Comparison of ENCODE assay signal across 8 mouse cellular contexts in genomic region chr6:100288016-100288729, GRCm38 (mm10). TPM values are rescaled to one million over a fixed set of nuclear protein-coding genes. Genes with fewer than 3 reads are reported as not detected.
DNase-seq lines count a peak whose midpoint lies in the region; TF ChIP-seq lines count a peak whose summit lies in the region.

No protein-coding gene starts in this region.

- H3K27me3 ChIP-seq in hindbrain, embryonic 10.5 days (ENCODE audit: insufficient read depth, poor library complexity, severe bottlenecking) = peaks cover 44% of the 10 kb centered on the region
- no peaks in the 10 kb centered on the region for H3K27me3 ChIP-seq in liver, adult 2 months (ENCODE audit: control insufficient read depth, insufficient read depth, low read length)

- H3K36me3 ChIP-seq in hindbrain, embryonic 10.5 days = 0 out of 2 replicates have a peak, but pooled peaks cover 4% of the 10 kb centered on the region
- no peaks in the 10 kb centered on the region for H3K36me3 ChIP-seq in liver, adult 2 months (ENCODE audit: control insufficient read depth, insufficient read depth, low read length)

- H3K27ac ChIP-seq in bone marrow macrophage, adult 2 months (ENCODE audit: insufficient read depth, low read depth, low read length) = no peak overlapping the region
- no peak overlapping the region for H3K27ac ChIP-seq in embryonic fibroblast, embryonic 13.5 days (ENCODE audit: insufficient read depth, low read length)
- H3K27ac ChIP-seq in hindbrain, embryonic 10.5 days = peak overlapping the region; percentile 98
- H3K27ac ChIP-seq in liver, adult 2 months (replicated peaks; ENCODE audit: insufficient read depth, low read depth, low read length) = no peak overlapping the region; the same call in 1 of the 2 replicates

- no peak for TF ChIP-seq CTCF in bone marrow macrophage, adult 2 months (IDR thresholded peaks at IDR 0.05; ENCODE audit: low read depth, low read length)
- TF ChIP-seq CTCF in embryonic fibroblast, embryonic 13.5 days (IDR thresholded peaks at IDR 0.05; ENCODE audit: borderline replicate concordance, insufficient read depth, low read length) = no peak
- TF ChIP-seq CTCF in liver, adult 2 months (IDR thresholded peaks at IDR 0.05; ENCODE audit: low read depth, low read length) = no peak

- peak overlapping the region; percentile 82 for H3K9ac ChIP-seq in liver, adult 2 months (ENCODE audit: low read depth, low read length)

- no peaks in the 10 kb centered on the region for H3K9me3 ChIP-seq in hindbrain, embryonic 10.5 days

- peak; percentile 48 to 52 for DNase-seq in right cerebral cortex, postnatal 10 days (ENCODE audit: low spot score in 2 of 2)
- DNase-seq in right cerebral cortex, adult 18-20 months = no peak
- DNase-seq in hindbrain, embryonic 10.5 days (ENCODE audit: low spot score) = no peak
- no peak for DNase-seq in liver, adult 2 months (ENCODE audit: extremely low read depth, low read depth, low spot score)
- peak; percentile 43 for DNase-seq in naive thymus-derived CD4-positive, alpha-beta T cell, adult 2 months (ENCODE audit: low read depth)
- peak; percentile 85 for DNase-seq in yolk sac, embryonic 10.5 days (ENCODE audit: low spot score)

- H3K4me1 ChIP-seq in bone marrow macrophage, adult 2 months (ENCODE audit: control insufficient read depth, insufficient read depth, low read length) = peaks cover 13% of the 10 kb centered on the region
- no peaks in the 10 kb centered on the region for H3K4me1 ChIP-seq in embryonic fibroblast, embryonic 13.5 days (ENCODE audit: control insufficient read depth, insufficient read depth, low read length)
- H3K4me1 ChIP-seq in hindbrain, embryonic 10.5 days (replicated peaks) = peaks cover 35% of the 10 kb centered on the region
- peaks cover 6% of the 10 kb centered on the region for H3K4me1 ChIP-seq in liver, adult 2 months (ENCODE audit: control insufficient read depth, insufficient read depth, low read length)

- H3K79me2 ChIP-seq in liver, adult 2 months (ENCODE audit: control insufficient read depth, insufficient read depth, low read length) = peaks cover 5% of the 10 kb centered on the region

- no peak for TF ChIP-seq POLR2A in bone marrow macrophage, adult 2 months (IDR thresholded peaks at IDR 0.05; ENCODE audit: borderline replicate concordance, low read depth, low read length)
- no peak; the same call in 1 of the 2 replicates for TF ChIP-seq POLR2A in embryonic fibroblast, embryonic 13.5 days (IDR thresholded peaks at IDR 0.05; ENCODE audit: low read depth, low read length)
- TF ChIP-seq POLR2A in liver, adult 2 months (IDR thresholded peaks at IDR 0.05; ENCODE audit: extremely low read depth, insufficient read depth, low read length) = no peak

- WGBS in hindbrain, embryonic 10.5 days = 2% methylated on average over 23 of the region's 23 CpGs
- WGBS in liver, adult 2 months = 5% methylated on average over 23 of the region's 23 CpGs

- peak overlapping the region; percentile 73 for H3K4me3 ChIP-seq in bone marrow macrophage, adult 2 months (ENCODE audit: insufficient read depth, low read length)
- H3K4me3 ChIP-seq in embryonic fibroblast, embryonic 13.5 days (ENCODE audit: insufficient read depth, low read length) = peak overlapping the region; percentile 52
- peak overlapping the region; percentile 78 for H3K4me3 ChIP-seq in hindbrain, embryonic 10.5 days
- H3K4me3 ChIP-seq in liver, adult 2 months (ENCODE audit: insufficient read depth, low read depth, low read length) = peak overlapping the region; percentile 75

RNA-seq across cellular contexts. Expression of gene Rybp, which starts 0.9 kb away (rescaled TPM):
- polyA plus RNA-seq in bone marrow macrophage, adult 2 months (2012; ENCODE audit: insufficient read depth, insufficient read length, missing spikeins) = 19.4 and 28.1 TPM in 2 replicates
- 31.7 and 51.8 TPM in 2 replicates for polyA plus RNA-seq in embryonic fibroblast, embryonic 13.5 days (2011; ENCODE audit: insufficient read length, low read depth, missing spikeins)
- 9.2 and 10.4 TPM in 2 replicates for polyA plus RNA-seq in hindbrain, embryonic 10.5 days (2016; fragmentation: Nextera tagmentation; extraction: Ambion mirVana)
- 6.7 and 8.2 TPM in 2 replicates for total RNA-seq in liver, adult 2 months (2014; rRNA removed)
- polyA plus RNA-seq in liver, adult 2 months (2012; rRNA removed) = 5.6 and 6.7 TPM in 2 replicates

Comparison
In these comparisons a context has a peak if more than half of its experiments do, and no peak if none do; other contexts are left out.
1. DNase-seq: peak in right cerebral cortex, postnatal 10 days (2 of 2), naive thymus-derived CD4-positive, alpha-beta T cell, adult 2 months (single experiment) and yolk sac, embryonic 10.5 days (single experiment); none in right cerebral cortex, adult 18-20 months (single experiment), hindbrain, embryonic 10.5 days (single experiment) and liver, adult 2 months (single experiment).
2. Peak in every context shown above with its lines, with median percentiles within 50 percentile points of each other: H3K4me3 ChIP-seq.